Mouse (Mus musculus) spleen, postnatal 4 days (tissue): ENCODE results near the gene Fryl.
"Not testable (repeated sequence)": the region's sequence is repeated elsewhere in the genome, so short reads cannot be mapped to it uniquely, and the experiment has no call there.

Experiments used
- DNase-seq, 2 experiments: peaks; one replicate each; pipeline ENCODE4 v3.0.0; 2022; ENCODE audit warnings: low spot score in 2 of 2

The Fryl gene

DNA sequence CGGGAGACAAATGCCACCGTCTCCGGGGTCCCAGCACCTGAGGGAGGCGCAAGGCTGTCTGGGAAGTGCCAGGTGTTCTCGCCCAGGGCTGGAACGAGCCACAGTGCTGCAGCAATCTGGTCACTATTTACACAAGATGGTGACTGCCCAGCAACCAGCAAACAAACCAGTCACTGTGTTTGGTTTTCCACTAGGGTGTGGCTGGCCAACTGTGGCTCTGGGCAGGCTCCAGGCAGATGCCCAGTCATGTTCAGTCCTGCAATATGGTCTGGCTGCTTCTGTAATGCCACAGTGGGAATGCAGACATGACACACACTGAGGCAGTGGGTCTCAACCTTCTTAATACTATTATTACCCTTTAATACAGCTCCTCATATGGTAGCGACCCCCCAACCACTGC is 152.8 kb downstream of the Fryl start:
- no peak for DNase-seq

DNA sequence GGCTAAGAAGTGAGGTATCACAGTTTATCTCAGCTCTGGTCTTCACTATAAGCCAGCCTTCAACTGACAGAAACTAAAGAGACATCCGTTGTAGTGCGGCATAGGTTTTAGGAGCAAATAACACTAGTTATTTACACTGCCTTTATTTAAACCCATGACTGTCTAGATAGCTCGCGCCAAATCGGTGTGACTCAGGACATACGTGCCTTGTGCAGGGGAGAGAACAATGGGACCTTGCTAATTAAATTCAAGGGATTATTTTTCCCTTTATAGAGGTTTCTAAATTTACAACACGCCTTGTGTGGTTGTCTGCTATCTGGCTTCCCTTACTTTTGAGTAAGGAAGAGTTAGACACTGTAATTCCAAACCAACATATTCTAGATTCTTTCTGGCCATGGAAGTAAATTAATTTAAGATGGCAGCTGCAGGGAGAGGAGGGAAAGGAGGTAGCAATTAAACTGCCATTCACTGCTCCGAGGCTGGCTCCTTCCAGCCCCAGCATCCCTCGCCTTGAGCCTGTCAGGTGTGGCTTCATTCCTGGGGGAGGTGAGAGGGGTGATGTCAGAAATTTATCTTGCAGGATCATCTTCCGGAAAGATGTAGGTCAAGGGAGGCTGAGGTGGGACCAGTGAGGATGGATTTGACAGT is 154.0 kb downstream of the Fryl start:
- DNase-seq = no peak

DNA sequence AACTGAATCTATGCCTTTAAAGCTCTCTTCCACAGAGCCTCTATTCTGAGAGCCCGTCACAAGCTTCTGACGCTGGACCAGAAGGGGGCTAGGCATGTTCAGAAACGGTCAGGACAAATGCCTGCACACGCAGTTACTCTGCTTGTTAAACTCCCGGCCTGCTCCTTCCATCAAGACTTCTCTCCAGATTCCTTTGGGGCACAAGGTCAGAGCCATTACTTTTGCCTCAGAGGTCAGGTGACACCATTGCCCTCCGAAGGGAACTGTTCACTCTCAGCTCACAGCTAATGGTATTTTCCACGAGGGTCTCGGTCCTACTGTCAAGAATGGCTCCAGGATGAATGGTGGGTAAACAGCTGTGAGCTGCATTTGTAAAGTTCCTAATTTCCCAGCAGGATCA is 164.2 kb downstream of the Fryl start:
- no peak for DNase-seq

DNA sequence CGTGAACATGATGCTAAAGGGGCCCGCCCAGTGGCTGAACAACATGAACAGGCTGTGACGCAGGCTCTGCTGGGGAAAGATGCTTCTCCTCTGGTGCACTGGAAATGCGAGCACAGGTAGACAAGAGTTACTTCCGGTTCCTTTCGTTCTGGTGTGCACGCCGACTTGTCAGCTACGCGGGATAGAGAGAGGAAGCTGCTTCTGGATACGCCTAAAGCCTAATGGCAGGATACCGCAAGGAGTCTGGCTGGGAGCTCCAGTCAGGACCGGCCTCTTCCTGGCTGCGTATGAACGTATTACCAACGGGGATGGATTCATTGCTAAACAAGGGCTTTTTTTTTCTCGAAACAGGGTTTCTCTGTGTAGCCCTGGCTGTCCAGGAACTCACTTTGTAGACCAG is 167.3 kb downstream of the Fryl start:
- no peak for DNase-seq

DNA sequence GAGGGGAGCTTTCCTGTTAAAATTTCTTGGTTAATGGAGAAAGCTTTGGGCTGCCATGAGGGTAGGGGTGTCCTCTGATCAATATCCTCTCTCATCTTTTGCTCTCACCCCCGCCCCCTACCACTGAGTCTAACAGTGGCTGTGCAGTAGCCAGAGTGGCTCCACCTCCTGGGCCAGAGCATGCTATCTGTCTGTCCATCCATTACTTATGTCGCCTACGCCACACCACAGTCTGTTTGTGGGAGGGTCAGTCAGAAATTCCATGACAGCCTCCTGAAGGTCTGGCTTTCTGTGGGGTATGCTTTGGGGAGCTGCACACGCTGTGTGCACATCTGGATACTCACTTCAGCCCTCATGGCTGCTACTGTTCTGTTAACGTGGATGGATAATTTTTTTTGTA is 174.9 kb downstream of the Fryl start:
- DNase-seq = no peak

DNA sequence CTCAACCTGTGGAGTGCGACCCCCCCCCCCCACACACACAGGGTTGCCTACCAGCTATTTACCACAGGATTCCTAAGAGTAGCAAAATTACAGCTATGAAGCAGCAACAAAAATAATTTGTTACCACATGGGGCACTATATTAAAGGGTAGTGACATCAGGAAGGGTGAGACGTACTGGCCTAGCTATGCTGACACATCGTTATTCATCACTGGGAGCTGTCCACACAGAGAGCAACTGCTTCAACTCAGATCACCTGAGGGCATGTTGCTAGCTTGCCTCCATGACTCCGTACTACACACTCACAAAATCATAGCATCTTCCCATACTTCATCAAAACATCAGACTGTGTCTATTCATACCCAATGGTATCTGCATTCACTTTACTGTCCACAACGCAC is 176.6 kb downstream of the Fryl start:
- no peak for DNase-seq

DNA sequence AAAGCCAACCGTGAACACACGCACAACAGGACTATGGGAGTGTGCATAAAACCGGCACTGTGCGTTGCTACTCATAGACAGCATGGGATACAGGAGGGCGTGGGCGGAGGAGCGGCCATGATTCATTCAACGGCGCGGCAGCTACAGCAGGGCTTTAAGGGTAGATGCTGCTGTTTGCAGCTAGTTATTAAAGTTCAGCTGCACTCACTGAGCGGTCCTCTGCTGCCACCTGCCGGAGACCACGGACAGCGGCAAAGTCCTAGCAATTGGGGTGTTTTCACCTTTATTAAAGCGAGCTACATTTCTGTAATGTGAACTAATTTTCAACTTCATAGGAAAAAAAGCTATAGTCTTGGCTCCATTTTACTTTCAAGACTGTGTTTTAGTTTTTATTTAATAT is 185.1 kb downstream of the Fryl start:
- DNase-seq = peak; percentile 64 to 86

DNA sequence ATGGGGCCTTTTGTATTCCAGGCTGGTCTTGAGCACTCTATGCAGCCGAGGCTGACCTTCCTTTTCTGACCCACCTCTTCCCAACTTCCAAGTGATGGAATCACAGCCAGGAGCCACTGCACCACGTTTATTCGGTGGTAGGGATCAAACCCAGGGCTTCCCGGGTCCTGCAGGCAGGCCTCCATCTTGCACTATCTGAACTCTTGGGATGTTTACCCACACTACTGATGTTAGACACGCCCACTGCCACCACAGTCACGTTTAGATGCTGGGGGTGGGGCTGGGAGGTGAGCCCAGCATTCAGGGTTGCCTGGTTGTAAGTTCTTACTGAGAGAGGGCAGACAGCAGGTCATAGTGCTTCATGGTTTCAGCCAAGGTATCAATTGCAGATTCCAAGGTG is 189.5 kb downstream of the Fryl start:
- DNase-seq = no peak

DNA sequence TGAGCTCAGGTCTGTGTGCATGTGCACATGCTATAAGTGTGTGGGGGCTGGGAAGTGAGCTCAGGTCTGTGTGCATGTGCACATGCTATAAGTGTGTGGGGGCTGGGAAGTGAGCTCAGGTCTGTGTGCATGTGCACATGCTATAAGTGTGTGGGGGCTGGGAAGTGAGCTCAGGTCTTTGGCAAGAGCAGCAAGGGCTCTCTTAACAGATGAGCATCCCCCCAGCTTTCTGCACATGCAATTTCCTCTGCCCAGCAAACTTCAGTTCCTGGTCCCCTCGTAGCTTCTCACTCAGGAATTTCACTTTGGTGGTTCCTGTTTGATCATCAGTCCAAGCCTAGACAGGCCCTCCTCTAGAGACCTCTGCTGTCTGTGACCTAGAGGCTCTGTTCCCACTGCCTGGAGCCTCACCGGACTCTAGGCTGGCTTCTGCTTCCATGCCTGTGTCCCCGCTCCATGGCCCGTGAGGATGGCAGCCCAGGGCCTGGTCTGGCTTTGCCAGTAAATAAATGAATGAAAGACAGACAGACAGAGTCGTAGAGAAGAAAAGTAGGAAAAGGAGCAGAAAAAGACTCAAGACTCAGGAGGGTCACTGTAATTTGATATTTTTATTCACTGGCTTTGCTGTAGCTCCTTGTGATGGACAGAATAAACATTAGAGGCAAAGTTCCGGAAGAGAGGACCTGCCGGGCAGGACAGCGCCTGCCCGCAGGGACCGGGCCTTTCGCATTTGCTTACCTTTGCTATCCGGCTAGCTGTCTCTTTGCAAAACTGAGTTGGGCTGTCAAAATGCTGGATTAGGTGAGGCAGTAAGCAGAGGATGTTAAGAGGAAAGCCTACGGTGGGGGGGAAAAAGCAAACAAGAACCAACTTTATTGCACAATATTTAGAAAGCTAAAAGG is 192.4 kb downstream of the Fryl start:
- DNase-seq = no peak

DNA sequence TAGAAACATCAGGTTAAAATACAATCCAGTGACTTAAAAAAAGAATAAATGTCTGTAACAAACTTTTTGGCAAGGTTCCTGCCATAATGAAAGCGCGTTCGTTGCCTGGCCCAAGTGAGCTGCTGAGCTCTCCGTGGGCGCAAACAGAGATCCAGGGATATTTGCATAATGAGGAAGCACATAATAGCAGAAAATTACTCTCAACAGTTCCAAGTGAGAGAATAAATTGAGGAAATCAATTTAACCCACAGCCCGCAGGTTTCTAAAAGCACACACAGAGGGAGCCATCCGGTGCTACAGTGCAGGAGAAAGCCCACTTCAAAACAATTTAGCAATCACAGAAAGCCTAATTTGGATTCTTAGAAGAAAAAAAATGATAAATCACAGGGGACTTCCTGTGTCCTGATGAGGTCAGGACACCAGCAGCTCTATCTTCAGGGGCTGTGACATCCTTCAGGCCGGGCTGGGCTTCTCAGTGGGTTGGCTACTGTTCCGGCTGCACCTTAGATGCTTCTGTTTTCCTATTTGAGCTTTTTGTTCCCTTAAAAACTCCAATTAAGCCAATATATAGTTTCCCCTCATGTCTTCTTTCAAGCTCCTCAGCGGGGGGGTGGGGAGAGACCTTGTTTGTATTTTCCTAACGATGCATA is 194.8 kb downstream of the Fryl start:
- DNase-seq = no peak

DNA sequence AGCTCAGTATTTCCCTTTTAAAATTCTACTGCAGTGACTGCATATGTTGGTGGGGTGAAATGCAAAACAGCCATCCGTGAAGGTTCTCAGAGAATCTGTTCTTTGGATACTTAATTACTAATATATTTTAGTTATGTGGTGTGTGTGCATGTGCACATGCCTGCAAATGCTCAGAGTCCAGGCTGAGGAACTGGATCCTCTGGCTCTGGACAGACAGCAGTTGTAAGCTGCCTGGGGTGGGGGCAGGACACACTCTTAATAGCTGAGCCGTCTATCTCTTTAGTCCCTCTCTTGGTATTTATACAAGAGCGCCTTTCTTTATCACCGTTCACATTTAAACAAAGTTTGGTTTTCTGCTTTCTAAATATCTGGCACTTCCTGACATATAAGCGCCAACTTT is 199.5 kb downstream of the Fryl start:
- DNase-seq = no peak

DNA sequence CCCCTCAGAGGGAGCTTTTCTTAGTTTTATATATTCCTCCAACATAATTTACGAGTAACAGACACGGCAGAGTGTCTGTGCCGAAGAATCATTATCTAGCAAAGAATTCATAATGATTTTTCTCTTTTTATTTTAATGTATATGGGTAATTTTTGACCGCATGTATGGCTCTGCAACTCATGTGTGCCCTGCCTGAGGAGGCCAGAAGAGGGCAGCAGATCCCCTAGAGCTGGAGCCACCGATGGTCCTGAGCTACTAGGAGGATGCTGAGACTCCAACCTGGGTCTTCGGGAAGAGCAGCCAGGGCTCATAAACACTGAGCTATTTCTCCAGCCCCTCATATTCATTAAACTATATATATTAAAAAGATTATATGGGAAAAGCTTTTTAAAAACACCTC is 200.0 kb downstream of the Fryl start:
- no peak for DNase-seq

DNA sequence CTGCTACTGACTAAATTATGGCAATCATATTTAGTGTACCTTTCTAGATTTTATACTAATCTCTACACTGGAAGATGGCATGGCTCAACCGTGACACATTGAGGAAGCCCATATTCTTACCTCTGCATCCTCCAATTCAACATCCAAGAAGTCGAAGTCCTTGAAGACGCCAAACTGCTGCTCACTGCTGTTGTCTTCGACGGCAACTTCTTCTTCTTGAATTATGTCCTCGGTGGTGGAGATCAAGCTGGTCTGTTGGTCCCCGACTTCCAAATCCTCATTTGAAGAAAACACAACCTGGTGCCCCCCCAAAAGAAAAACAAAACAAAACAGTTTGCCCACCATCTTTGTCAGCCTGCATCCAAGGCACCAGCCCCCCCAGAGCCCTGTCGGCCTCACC is 202.5 kb downstream of the Fryl start:
- DNase-seq = no peak

DNA sequence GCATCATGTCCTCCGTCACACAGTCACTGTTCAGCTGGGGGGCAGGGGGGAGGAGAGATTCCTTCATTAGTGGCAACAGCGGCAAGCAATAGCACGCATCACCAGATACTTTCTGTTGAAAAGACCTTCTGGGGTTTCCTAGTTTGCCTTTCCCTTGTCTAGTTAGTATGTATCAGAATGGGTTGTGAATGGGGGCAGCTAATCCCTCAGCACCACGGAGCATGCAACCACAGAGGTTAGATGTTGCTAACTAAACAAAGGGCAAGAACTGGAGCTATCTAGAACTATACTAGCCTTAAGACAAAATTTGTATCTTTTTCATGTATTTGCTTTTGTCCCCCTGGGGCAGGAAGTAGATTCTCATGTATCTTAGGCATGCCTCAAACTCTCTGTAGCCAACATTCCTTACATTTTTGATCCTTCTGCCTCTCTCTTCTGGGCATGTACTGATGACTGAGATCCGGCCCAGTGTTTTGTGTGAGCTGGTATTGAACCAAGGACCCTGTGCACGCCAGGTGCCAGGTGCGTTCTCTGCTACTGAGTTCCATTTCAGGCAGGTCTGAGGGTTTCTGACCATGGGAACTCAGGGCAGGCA is 208.7 kb downstream of the Fryl start:
- no peak for DNase-seq

DNA sequence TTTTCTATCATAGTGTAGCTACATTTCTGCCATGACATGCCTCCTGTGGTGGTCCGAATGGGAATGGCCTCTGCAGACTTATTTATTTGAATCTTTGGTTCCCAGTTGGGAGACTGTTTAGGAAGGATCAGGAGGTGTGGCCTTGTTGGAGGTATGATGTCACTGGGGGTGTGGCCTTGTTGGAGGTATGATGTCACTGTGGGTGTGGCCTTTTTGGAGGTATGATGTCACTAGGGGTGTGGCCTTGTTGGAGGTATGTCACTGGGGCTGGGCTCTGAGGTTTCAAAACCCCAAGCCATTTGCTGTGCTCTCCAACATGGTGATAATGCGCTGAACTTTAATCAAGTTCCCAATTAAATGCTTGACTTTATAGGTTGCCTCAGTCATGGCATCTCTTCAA is 212.4 kb downstream of the Fryl start:
- no peak for DNase-seq

DNA sequence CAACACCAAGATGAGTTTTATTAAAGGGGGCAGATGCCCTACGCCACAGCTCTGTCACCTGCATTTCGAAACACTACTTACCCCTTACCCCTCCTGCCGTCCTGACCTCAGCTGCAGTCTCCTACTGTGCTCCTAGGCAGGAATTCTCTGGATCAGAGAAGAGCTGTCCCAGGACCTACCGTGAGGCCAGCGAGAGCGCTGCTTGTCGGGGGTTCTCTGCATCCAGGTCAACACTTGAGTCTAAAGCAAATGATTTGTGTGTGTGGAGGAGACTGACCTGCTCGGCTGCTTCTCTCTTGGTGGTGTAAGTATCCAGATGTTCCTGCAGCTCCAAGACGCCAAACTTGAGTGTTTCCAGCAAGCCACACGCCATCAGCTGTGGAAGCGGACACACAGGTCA is 223.9 kb downstream of the Fryl start:
- no peak for DNase-seq

DNA sequence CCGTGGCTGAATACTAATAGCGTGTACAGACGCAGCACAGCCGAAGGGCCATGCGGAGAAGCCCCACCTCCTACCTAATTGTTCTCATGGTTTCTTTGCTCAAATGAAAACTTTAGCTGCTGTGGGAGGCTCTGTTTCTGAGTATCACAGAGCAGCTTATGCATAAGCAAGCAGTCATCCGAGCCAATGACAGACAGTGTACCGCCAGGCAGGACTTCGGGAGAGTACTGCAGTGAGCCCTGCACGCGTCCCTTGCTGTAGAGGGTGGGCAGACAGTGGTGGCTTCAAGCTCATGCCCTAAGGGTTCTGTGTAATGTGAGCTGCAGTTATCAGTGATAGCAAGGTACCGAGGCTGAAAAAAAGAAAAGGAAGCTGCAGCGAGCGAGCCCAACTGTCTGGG is 227.8 kb downstream of the Fryl start:
- DNase-seq = no peak

DNA sequence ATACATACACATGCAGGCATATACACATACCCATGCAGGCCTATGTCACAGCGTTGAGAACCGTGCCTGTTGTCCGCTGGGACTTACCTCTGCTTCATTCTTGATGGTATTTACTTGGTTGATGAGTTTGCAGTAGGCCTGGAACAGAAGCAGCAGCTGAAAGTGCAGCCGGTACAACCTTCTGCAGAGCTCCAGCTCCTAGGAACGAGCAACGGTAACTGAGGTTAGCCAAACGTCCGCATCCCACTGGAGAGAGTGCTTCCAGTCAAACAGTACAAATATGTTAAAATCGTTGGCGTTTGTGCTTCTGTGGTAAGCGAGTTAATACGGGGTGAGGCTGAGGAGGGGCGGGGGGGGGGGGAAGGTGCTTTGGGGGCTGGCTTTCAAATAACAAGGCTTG is 232.6 kb downstream of the Fryl start:
- no peak for DNase-seq

DNA sequence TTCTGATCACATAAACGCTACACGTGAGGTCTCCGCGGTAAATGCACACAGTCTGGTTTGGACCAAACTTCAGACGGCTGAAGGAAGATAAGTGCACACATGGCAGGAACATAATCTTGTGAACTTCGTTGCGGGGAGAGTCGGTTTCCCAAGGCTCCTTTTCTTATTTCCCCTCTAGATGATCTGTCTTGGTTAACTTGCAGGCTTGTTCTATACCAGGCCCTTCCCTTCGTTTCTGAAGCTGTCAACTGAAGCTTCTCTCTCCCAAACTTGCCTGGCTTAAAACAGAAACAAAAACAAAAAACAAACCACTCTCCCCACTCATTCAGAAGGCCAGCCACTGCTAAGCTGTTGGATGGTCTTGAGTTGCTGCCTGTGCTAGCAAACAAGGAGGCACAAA is 241.7 kb downstream of the Fryl start:
- DNase-seq = no peak

DNA sequence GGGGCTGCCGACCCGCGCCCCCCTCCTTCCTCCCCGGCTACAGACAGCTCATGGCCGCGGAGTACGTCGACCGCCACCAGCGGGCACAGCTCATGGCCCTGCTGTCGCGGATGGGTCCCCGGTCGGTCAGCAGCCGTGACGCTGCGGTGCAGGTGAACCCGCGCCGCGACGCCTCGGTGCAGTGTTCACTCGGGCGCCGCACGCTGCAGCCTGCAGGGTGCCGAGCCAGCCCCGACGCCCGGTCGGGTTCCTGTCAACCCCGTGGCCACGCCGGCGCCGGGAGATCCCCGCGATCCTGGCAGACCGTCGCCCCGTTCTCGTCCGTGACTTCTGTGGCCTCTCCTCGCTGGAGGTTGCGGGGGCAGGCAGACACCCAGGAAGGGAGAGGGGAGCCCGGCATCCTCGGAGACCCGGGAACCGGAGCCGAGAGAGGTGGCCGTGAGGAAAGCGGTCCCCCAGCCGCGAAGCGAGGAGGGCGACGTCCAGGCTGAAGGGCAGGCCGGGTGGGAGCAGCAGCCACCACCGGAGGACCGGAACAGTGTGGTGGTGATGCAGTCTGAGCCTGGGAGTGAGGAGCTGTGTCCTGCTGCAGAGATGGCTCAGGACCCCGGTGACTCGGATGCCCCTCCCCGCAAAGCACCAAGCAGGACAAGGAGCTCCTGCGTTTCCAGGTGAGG is 242.7 kb downstream of the Fryl start:
- not testable (repeated sequence) for DNase-seq

DNA sequence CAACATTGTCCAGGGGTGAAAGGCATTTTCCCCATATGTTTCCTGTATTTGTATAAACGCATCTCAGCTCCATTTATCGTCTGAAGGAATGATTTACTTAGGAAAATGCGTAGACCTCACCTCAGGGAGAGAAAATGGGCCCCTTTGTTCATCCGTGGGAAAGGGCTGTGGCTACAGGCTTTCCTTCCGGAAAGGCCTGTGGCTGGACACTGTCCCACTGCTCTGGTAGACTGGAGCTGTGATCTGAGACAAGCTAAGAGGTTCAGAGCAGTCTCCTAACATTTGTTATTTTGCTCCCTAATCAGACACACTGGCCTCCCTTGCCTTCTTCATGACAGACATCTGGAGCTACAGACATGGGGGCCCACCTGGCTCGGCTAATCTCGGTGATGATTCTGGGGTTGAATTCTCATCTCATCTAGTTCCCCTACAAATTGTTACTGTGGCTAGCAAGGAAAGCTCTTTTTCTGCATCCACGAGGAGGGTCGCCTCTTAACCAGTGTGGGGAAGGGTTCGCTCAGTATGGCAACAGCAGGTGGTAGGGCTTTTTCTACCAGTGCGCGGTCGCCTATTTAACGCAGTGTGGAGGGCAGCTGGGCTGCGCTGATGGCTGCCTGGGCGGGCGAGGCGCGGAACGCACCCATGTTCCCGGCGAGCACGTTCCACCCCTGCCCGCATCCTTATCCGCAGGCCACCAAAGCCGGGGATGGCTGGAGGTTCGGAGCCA is 243.4 kb downstream of the Fryl start:
- not testable (repeated sequence) for DNase-seq
